Mouse (Mus musculus) induced T-regulatory cell, adult 2 months (primary cell): ENCODE data around the gene Uvrag.
A peak's percentile ranks its signal among the peaks of the same experiment; 100 is the strongest.

Experiments
- DNase-seq: peaks from one replicate; pipeline ENCODE4 v3.0.0-alpha.2; 2012; ENCODE audit warnings: low read depth

Uvrag gene

DNA sequence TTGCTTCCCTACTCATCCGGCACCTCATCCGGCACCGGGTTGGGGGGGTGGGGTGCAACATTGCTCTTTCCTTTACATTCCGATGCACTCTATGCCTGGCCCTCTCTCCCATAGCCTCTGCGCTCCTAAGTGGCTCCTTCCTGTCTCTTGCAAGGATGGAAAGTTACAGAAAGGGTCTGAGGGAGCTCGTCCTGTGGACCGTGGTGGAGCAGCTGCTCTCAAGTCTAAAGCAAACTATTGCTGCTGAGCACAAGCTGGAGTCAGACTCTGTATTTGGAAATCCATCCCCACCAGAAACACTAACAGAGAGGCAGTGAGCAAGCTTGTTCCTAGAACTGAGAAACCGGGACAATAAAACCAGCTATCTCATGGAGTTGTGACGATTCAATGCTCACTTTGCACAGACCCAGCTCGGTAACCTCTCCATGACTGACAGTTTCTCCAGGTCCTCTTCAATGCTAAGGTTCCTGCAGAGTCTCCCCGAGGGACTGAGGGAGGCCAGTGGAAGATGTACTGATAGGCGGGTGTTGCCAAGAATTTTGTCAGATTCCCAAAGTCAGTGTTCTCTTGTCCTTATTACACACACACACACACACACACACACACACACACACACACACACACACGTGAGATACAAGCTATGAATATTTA lies 975 bp downstream of the Uvrag start:
- DNase-seq = peak; percentile 59

DNA sequence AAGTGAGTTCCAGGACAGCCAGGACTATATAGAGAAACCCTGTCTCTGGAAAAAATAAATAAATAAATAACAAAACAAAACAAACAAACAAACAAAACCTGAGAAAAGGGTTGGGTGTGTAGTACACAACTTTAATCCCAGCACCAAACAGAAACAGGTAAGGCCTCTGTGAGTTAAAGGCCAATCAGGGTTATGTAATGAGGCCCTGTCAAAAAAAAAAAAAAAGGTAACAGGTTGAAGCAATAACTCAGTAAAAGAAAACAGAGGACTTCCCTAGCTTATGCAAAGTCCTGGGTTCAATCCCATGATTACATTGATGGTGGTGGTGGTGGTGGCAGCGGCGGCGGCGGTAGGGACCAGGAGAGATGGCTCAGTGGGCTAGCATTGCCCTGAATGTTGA lies 3.4 kb downstream of the Uvrag start:
- DNase-seq = no peak

DNA sequence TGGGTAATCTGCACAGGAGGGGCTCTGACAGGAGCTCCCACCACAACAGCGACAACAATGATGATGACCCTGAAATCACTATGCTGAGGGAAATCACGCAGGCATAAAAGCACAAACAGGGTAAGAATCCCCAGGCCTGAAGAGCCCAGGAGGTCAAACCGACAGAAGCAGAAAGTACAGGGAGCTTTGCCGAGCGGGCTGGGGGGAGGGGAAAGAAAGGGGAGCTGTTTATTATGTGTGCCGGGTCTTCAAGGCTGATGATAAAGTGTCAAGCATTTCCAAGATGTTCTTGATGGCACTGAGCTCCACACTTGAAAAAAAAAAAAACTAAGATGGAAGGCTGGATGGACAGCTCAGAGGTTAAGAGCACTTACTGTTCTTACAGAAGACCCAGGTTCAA lies 4.2 kb downstream of the Uvrag start:
- no peak for DNase-seq

DNA sequence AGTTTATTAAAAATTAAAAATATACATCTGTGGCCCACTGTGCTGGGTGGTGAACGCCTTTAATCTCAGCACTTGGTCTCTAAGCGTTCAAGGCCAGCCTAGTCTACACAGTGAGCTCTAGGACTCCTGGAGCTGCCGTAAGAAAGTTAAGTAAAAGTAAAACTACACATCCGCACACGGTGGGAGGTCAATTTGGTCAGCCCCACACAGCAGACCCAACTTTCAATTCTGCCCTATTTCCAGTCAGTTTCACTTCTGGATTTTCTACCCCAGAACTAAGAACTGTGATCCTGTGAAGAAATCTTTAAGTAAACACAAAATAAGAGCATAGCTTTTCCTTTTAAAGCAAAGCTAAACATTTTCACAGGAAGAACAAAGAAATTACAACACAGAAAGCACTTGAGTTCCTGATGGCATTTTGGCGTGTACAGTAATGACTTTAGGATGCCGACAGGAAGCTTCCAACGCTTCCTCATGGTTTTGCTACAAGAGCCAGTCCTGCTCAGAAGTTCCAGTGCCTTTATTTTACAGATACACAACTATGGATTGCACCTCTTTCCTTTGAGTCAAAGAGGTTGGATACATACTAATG lies 7.0 kb downstream of the Uvrag start:
- DNase-seq = no peak

DNA sequence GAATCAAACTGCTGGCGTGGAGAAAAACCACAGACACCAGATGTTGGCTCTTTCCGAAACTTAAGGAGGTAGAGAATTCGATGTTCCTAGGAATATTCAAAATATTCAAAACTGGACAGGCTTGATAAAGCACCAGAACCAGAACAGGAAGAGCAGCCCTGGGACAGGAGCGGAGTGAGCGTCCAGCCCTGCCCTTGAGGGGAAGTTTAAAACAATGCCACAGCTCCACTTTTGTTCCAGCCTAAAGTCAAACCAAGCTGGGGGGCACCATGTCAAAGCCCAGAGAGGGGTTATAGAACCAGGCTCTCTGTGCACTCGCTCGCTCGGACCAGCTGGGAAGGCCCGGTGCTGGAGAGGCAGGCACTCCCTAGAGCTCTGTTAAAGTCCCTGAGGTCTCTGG lies 8.3 kb downstream of the Uvrag start:
- no peak for DNase-seq

DNA sequence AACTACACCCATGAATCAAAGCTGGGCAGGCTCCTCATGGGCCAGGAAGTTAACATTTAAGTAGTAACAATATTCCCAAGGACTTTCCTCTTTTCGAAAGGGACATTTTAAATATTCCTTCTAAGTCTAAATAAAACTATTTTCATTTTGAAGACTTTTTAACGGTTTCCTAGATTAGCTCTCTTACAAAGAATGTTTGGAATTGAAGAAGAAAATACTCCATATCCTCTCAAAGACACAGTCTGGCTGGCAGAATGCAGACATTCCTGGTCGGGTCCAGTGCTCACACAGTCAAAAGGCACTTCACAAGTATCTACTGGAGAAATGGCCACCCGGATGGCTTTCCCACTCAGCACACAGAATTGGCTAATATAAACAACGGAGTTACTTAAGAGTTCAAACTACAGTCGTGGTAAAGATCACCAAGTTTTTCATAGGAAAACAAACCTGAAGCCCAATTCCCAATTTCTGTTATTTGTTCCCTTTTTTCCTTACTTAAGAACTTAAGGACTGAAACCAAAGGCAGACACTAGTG lies 9.1 kb downstream of the Uvrag start:
- DNase-seq = no peak

DNA sequence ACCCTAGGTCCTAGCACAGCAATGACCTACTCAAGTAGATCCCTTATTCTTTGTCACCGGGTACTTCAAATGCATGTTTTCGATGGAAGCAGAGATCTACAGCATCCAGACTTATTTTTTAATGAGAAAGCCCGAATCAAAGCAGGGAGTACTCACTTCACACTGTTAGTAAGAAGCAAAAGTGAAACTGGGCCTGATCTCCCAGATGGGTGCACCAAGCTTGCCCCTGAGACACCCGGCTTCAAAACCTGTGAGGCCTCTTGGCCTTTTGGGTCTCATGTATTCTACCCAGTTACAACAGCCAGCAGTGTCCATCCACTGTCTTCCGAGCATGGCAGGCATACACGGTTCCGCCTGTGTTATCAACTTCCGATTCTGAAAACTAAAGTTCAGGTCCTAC lies 12.0 kb downstream of the Uvrag start:
- DNase-seq = peak; percentile 65

DNA sequence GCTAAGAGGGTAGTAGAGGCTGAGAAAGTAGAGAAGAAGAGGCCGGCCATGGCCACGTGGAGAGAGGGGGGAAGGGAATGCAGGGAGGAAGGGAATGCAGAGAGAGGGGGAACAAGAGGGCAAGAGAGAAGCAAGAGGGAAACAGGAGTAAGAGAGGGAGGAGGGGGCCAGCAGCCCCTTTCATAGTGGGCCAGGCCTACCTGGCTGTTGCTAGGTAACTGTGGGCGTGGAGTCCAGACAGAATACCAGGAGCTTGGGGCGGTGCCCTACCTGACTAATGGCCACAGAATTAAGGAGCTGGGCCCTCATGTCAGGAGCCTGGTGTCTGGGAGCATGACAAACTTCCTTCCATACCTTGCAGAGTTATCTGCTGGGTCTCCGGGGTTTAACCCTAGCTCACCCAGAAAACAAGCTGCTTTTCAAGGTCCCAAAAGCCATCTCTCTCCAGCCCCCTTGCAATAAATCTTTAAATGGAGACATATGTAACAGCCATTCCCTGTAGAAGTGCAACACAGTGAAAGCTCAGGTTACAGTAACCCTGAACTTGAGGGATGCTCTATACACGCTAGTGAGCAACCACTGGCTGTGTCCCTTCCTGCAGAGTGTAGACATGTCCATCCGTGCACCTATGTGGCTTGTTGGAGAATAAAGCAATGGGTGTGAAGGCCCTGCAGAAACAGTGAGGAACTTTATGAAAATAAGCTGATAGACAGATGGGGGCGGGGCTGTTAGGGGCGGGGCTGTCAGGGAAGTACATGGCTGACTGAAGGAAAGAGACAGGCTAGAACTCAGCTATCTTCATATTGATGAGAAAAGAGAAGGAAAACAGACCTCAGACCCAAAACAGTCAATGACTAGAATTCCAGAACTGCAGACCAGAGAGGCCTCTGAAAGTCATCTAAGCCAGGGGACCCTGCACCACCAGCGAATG lies 12.7 kb downstream of the Uvrag start:
- peak; percentile 45 for DNase-seq

DNA sequence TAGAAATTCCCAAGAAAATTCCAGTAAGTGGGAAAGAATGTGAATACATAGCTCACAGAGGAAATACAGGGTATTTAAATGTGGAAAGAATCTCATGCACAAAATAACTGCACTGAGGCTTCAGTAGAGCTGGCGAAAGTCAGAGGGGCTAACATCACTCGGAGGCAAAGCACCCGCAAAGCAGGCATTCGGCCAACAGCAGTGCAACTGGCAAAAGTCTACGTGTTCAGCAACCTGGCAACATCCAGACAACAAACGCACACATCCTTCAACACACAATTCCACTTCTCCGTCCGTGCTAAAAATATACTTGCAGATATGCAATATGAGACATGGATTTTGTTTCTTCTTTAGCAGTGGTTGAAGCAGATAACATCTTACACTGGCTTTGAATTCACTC lies 14.9 kb downstream of the Uvrag start:
- no peak for DNase-seq

DNA sequence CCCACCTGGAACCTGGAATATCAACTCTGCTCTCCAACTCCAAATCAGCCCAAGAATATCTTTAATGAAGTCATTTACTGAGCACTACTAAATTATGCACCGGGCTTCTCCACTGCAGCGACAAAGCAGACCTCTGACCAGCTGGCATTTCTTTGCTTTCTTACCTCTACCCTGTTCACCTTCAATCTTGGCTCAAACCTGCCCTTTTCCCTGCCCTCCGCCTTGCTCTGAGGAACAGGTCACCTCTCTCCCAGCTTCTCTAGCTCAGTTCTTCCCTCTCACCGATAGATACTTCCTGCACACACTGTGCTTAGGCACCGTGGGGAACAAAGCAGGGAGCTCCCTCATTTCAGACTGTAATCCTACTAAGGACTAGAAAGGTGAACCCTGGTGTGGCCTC lies 18.3 kb downstream of the Uvrag start:
- no peak for DNase-seq

DNA sequence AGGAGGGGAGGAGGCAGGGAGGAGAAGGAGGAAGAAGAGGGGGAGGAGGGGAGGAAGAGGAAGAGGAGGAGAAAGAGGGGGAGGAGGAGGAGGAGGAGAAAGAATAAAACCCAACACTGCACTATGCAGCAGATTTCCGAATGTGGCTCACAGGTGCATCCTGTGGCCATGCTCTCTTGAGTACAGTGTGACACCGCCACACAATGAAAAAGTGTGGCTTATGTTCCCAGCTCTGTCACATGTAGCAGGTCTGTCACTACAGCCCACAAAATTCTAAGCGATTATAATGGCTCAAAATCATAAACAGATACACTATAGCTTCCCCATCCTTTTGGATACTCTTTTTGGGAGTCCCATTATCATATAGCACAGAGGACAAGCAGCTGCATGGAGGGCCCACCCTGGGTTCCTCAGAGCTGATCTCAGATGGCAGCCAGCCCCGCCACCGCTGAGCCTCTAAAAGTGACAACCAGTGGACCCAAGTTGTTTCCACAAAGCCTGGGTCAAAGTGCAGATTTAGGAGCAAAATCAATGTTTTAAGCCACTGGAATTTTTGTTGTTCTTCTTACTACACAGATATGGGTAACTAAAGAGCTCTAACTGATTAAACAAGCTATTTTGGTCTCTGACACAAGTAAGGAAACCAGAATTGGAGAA lies 19.9 kb downstream of the Uvrag start:
- DNase-seq = no peak

DNA sequence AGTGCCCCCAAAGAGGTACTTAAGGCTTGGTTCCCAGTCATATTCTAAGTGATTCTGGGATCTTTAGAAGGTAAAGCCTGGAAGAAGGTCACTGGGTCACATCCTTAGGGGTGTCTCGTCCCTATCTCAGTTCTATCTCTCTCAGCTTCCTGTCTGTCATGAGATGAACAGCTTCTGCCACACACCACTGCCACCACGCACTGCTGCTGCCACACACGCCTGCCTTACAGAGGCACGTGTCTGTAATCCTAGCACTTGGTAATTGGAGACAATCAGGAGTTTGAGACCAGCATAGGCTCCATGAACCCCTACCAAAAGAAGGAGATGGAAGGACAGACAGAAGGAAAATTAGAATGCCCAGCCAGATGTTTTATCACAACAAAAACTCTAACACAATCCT lies 20.9 kb downstream of the Uvrag start:
- no peak for DNase-seq

DNA sequence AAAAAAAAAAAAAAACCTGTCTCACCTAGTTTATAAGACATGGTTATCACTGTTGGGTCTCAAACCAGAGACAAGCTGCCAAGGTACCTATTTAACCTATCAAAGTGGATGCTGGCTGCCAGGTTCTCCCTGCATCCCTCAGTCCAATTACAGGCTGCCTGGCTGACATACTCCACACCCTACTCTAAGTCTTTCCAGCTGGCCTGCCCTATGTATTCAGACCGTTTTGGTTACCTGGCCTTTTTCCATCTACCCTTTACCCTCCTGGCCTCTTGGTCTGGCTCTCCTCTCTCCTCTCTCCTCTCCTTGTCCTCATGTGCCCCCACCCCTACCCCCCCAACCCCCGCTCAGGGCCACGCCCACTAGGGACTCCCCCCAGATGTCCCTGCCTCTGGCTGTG lies 24.2 kb downstream of the Uvrag start:
- no peak for DNase-seq

DNA sequence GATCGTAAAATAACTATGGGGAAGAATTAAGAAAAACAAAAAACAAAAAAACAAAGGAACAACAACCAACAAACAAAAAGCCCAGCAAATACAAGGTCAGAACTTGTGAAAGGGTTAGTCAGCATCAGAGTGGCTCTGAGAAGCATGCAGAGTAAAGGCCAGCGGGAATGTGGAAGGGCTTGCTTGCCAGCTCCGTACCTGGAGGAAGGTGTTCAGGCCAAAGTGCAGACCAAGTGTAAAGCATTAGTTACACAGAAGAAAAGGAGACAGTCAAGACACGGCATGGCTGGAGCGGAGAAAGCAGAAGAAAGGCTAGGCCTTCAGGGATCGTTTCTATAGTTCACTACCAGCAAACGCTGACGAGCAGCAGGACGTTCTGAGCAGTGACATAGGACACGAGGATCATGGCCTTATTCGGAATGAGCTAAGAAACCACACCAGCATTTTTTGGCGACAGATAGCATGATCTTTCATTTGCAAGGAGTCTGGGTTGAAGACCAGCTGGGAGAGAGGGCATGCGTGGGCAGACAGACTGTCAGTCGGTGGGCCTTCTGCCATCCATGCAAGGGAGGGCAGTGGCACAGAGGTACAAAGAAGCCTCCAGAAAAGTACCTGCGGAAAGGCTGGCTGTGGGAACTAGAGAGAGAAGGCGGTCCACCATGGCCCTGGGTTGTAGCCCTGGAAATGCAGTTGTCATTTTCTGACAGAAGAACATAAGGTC lies 26.8 kb downstream of the Uvrag start:
- no peak for DNase-seq

DNA sequence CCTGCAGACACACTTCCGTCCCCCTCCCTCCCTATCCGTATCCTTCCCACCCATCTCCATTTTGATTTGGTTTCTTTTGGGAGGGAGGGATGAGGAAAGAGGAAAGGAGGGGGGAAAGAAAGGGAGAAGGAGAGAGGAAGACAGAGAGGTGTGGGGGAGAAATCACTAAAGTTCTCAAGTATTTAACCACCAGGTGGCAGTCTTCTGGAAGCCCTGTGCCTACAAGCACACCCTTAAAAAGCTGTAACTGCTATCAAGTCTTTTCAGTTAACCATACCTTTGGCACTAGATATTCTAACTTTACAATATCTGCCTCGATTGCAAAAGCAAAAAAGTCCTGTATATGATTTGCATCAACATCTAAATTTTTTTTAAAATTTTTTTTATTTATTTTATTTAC lies 33.4 kb downstream of the Uvrag start:
- peak; percentile 71 for DNase-seq

DNA sequence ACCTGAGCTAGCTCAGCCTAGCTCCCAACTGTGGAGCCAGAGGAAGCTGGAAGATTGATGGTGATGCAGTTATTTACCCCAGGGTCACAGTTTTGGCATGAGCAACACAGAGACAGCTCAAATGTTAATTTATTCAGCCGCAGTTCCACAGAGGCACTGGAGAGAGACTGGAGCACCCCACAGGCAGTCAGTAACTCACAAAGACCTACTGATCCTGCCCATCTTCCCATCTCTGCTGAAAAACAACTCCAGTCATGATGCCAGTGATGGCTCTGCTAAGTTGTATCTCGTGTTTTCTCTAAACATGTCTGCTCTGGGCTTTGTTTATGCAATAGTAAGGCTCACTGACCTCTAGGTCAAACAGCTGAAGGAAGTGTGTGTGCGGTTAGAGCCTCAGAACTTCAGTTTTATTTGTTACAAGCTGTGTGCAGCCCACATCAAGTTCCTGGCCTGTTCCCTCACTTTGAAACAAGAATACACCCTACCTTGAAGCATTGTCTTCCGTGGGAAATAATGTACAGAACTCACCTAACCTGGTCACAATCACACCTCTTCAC lies 34.1 kb downstream of the Uvrag start:
- DNase-seq = no peak

DNA sequence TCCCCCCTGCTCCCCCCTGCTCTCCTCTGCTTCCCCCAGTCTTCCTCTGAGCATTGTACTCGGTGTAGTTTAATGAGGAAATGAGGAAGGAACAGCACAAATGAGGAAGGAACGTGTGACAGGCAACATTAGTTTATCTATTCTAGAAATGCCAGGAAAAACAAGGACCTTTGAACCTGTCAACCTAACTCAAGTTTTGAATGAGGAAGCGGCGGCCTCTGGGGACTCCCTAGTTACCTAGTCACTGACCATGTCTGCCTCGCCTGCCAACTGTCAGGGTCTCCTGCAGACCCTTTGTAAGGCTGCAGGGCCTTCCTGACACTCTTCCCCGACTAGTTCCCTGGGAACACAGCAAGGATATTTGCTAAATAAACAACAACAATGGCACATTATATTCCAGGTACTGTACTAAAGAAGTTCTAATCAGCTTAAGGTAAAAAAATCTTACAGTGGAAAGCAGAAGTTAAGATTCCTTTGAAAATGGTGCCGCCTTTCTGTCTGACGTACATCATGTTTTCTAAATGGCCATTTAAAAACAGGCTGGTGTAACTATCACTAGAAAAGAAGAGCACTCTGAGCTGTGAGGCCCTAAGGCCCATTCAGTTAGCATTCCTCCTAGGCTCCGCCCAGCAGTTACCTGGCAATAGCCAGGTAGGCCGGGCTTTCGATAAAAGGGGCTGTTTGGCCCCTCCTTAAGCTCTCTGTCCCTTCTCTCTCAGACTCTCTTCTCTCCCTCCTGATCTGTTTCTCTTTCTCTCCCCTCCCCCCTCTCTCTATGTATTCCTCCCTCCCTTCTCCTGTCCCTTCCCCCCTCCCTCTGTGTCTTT lies 39.0 kb downstream of the Uvrag start:
- no peak for DNase-seq

DNA sequence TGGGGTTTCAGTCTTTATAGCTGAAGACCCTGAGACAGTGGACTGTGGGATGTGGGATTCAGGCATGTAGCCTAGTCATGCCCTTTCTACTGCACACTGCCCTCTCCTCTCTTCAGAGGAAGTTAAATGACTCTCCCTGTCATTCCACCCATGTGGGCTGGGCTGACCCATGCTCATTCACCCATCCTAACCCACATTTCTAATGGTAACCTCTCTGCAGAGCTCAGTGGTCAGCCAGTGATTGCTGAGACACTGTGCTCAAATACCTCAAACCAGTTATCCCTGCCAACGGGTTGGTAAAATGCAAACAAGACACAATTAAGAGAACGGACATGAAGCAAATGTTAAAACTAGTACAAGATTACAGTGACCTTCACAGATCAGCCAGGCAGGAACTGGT lies 39.9 kb downstream of the Uvrag start:
- DNase-seq = no peak

DNA sequence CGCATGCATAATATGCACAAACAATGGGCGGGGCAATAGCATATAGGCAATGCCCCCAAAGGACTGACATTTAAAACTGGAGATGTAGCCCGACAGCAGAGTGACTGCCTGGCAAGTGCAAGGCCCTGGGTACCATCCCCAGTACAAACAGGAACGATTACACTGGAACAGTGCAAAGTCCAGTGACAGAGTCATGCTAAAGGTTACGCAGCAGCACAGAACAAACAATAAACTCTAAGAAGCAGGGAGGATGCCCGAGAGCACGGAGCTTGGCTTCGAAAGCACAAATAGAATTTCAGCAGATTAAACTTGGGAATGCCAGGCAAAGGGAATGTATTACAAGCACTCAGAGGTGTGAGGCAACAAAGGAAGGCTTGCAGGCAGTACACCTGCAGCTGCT lies 40.4 kb downstream of the Uvrag start:
- DNase-seq = no peak

DNA sequence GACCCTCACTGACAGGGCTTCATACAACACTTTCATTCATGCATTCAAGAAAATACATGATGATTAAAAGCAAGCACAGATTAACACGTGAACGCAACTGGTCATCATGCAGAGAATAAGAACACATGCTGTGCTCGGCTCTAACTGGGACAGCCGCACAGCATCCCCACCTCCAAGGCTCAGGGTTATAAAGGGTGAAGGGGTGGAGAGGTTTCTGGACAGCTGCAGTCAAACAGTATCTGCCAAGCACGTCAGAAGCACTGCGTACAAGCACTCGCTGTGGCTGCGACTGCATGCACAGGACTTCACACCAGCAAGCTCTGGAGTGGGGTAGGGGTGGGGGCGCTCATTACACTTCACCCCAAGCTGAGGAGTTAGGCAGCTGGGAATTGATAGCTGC lies 40.9 kb downstream of the Uvrag start:
- DNase-seq = no peak

DNA sequence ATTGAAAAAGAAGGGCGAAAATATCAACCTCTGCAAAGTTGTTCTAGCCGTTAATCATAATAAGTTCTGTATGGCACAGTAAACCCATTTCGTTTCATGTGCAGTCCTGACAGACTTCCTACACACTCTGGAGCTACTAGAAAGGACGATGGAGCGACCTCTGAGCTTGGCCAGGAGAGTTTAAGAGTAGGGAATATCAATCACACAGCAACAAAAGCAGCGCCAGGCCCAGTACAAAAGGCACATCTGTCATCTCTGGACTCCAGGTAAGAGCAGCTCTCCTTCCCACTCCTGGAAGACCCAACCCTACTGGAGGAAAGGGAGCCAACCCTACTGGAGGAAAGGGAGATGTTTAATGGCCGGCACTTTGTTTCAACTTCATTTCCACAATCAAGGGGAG lies 43.2 kb downstream of the Uvrag start:
- DNase-seq = no peak
